Mouse (Mus musculus) G1E (cell line): Measurements from ENCODE around the gene Traf3ip1. TPM values are rescaled to one million over a fixed set of nuclear protein-coding genes. Genes with fewer than 3 reads are reported as not detected.

Source experiments
- ATAC-seq: 2 replicates; pipeline ENCODE4 v1.8.0; 2016; ENCODE audit warnings: mild to moderate bottlenecking; ENCODE audit not compliant: insufficient number of reproducible peaks, poor library complexity, low FRiP score, severe bottlenecking; ENCODE audit errors: extremely low read depth
- DNase-seq: peaks from one replicate; pipeline ENCODE4 v3.0.0; 2012; ENCODE audit warnings: low spot score
- H3K27me3 ChIP-seq: 2 replicates; pipeline ENCODE4 v1.6.1; 2012; ENCODE audit warnings: mild to moderate bottlenecking, low read length, inconsistent platforms; ENCODE audit not compliant: insufficient read depth
- H3K36me3 ChIP-seq: replicated peaks from 2 replicates; pipeline ENCODE3; 2012; ENCODE audit warnings: mild to moderate bottlenecking, inconsistent platforms
- H3K4me1 ChIP-seq: 2 replicates; pipeline ENCODE4 v1.6.1; 2012; ENCODE audit warnings: low read depth, low read length, inconsistent platforms, mixed read lengths; ENCODE audit not compliant: insufficient read depth
- H3K4me3 ChIP-seq: 2 replicates; pipeline ENCODE4 v1.5.1; 2012; ENCODE audit warnings: low read depth, mild to moderate bottlenecking, inconsistent platforms, low read length, moderate library complexity, mixed read lengths
- H3K9me3 ChIP-seq: replicated peaks from 2 replicates; pipeline ENCODE4 v1.6.1; 2012; ENCODE audit warnings: inconsistent platforms
- CTCF ChIP-seq: IDR thresholded peaks from 2 replicates; pipeline ENCODE4 v1.5.1; 2012; ENCODE audit warnings: low read depth, low read length, inconsistent platforms, mixed read lengths
- GATA1 ChIP-seq: IDR thresholded peaks from 2 replicates; pipeline ENCODE4 v1.6.1; 2012; ENCODE audit warnings: borderline replicate concordance, low read length, inconsistent platforms, mixed read lengths
- GATA2 ChIP-seq: IDR thresholded peaks from 2 replicates; pipeline ENCODE4 v1.6.1; 2012; ENCODE audit warnings: low read depth, low read length, inconsistent platforms, borderline replicate concordance
- POLR2AphosphoS5 ChIP-seq: IDR thresholded peaks from 2 replicates; pipeline ENCODE4 v1.6.1; 2012; ENCODE audit warnings: low read depth, low read length, inconsistent platforms; ENCODE audit not compliant: insufficient replicate concordance
- TAL1 ChIP-seq: conservative IDR thresholded peaks from 2 replicates; pipeline ENCODE4 v1.6.1; 2012; ENCODE audit warnings: low read depth, low read length, inconsistent platforms, mixed read lengths
- polyA plus RNA-seq: library from polyadenylated mRNA; stranded (reverse); fragments of >175 nt; gene quantifications from 2 replicates; pipeline ENCODE4 v1.2.3, GENCODE M21; 2012
- total RNA-seq, 2 experiments: library from RNA; stranded (forward) in 1 of 2; stranded (reverse) in 1 of 2; fragments of 200-1000 nt in 1 of 2; fragments of >200 nt in 1 of 2; fragmentation: Nextera tagmentation in 1 of 2; gene quantifications; 2 replicates each; pipeline ENCODE4 v1.2.3; 2014 to 2017

Gene Traf3ip1
- total and polyA plus RNA-seq, 3 experiments: 9.7 to 17.8 (median 12.7) TPM

DNA sequence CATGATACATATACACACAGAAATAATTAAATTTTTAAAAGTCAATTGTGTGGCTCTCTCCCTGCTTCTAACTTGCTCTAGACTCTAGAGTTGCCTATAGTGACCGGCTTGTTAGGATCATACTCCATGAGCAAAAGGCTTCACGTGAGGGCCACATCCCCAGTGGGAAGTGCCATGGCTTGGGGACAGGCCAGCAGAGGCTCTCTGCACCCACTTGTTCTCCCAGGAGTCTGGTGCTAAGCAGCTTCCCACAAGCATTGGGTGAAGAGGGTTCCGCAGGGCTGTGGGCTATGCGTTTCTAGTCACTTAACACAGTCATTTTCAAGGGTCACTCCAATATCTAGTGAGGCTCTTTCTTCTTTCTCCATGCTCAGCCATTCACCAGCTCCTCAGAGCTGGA is 37.3 kb upstream of the Traf3ip1 start:
- no peak overlapping the region for H3K4me3 ChIP-seq
- TF ChIP-seq TAL1: no peak
- no peak for TF ChIP-seq CTCF
- no peak for TF ChIP-seq GATA1
- TF ChIP-seq GATA2: no peak
- no peak for TF ChIP-seq POLR2AphosphoS5
- no peak for DNase-seq
- peaks cover 73% of the 10 kb centered on the region for H3K4me1 ChIP-seq
- no peak for ATAC-seq
- peaks cover 24% of the 10 kb centered on the region for H3K36me3 ChIP-seq
- no peaks in the 10 kb centered on the region for H3K9me3 ChIP-seq
- 0 out of 2 replicates have a peak, but pooled peaks cover 5% of the 10 kb centered on the region for H3K27me3 ChIP-seq

DNA sequence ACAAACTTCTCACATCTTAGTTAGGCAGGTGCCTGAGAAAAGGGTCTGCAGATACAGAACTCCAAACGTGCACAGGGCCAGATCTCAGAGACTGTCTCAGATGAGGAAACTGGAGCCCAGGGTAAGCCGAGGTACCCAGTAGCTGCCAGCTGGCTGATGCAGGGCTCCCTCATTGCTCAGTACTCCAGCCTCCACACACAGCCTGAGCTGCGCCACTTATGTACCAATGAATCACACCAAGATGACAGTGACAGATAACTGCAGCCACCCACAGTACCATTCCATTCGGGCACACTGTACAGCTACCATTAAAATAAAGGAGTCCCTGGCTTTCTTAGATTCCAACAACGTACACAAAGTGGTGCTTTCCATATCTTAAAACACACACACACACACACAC is 36.7 kb upstream of the Traf3ip1 start:
- TF ChIP-seq GATA1: no peak
- no peak overlapping the region for H3K4me3 ChIP-seq
- ATAC-seq (no peak), DNase-seq (no peak)
- H3K4me1 ChIP-seq: peaks cover 69% of the 10 kb centered on the region
- H3K36me3 ChIP-seq: peaks cover 18% of the 10 kb centered on the region
- H3K9me3 ChIP-seq: no peaks in the 10 kb centered on the region
- H3K27me3 ChIP-seq: 0 out of 2 replicates have a peak, but pooled peaks cover 6% of the 10 kb centered on the region

DNA sequence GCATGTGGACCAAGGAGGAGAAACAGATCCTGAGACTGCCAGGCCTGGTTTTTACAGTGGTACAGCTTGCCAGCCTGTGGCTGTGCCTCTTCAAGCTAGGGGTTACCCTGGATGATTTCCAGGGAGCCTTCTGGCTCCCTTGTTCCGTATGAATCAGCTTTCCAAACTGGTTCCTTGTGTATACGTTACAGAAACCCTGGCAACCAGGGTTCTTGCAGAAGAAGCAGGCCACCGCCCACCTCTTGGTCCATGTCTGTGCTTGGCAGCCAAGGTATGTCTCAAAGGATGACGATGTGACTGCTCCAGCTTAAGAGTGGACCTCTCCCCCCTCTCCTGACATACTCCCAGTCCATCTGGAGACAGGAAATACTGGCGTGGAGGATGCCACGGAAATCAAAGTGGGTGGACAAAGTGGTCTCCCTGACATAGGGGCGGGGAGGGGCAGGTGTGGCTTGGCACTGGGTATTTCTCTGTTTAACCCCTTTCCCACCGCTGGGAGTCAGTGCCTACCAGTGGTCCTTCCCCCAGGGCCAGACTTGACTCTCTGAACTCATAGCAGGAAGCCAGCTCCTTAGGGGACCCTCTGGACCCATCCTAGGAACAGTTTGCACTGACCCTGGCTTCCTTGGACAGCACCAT is 36.1 kb upstream of the Traf3ip1 start:
- peak; percentile 35 for DNase-seq
- H3K4me1 ChIP-seq: peaks cover 66% of the 10 kb centered on the region
- TF ChIP-seq GATA2 (no peak), GATA1 (no peak), POLR2AphosphoS5 (no peak), TAL1 (no peak), CTCF (no peak)

DNA sequence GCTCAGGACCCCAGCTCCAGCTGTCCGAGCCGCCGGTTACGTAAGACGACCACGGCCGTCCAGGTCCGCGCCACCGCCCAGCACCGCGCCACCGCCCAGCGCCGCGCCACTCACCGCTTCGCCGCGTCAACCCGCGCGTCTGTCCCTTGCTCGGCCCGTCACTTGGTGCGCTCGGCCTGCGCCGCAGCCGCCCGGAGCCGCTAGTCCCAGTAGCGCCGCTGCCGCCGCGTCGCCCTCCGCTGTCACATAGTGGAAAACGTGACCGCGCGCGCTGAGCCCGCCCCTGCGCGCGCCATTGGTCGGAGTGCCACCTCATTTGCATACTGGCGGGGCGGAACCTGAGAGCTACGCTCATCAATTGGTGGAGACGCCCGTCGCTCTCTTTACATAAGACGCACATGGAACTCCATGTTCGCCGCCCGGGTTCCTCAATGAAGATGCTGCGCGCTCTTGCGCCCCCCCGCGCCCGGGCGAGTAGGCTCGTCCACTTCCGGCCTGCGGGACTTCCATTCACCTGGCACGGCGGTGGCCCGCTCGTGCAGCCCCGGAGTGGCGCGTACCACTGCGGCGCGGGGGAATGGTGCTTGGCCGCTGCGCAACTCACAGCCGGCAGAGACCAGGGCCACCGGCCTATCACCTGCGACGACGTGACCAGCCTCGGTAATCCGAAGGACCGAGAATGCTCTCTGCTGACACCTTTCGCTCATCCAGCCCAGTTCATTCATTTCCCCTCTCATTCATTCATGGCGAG is 35.2 kb upstream of the Traf3ip1 start, which contains the start of gene Per2:
Per2 (minus strand) TSS at position 266 of the 751 bp plus-strand sequence.
- peak within 1 kb of the TSS; percentile 78 for H3K4me3 ChIP-seq
- ATAC-seq: peak; percentile 95
- DNase-seq: peak; percentile 99
- peaks cover 59% of the 10 kb centered on the region for H3K4me1 ChIP-seq
- no peaks in the 10 kb centered on the region for H3K9me3 ChIP-seq
- no peak for TF ChIP-seq GATA2
- no peak for TF ChIP-seq GATA1
- TF ChIP-seq POLR2AphosphoS5: no peak
- TF ChIP-seq TAL1: no peak
- peaks cover 18% of the 10 kb centered on the region for H3K27me3 ChIP-seq
- H3K36me3 ChIP-seq: peaks cover 17% of the 10 kb centered on the region

More for the DNA sequence above, 36.1 kb upstream of the Traf3ip1 start:
- Histone ChIP-seq H3K36me3 (peaks cover 17% of the 10 kb centered on the region), H3K9me3 (no peaks in the 10 kb centered on the region), H3K27me3 (peaks cover 10% of the 10 kb centered on the region), H3K4me3 (peak overlapping the region; percentile 78)
- no peak for ATAC-seq

DNA sequence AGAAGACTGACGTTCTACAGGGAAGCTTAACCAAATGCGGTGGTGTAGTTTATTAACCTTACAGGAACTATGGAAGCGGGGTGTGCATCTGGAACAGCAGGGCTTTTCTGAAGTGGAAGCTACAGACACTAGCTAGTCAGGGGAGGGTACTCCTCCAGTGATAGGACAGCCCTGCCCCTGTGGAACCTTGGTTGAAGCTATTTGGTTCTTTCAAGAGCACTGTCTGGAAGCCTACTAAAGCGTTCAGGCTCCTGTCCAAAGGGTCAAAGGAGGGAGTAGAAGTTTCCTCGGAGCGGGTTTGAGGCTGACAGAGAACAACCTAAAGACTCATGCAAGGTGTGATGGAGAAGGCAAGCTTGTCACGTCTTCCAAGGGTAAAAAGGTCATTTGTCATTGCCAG is 34.4 kb upstream of the Traf3ip1 start:
- no peak for TF ChIP-seq POLR2AphosphoS5
- TF ChIP-seq TAL1: no peak
- TF ChIP-seq CTCF: no peak
- no peak for TF ChIP-seq GATA1
- TF ChIP-seq GATA2: no peak
- Histone ChIP-seq H3K4me3 (peak overlapping the region; percentile 78), H3K9me3 (no peaks in the 10 kb centered on the region), H3K36me3 (peaks cover 14% of the 10 kb centered on the region), H3K4me1 (peaks cover 51% of the 10 kb centered on the region), H3K27me3 (peaks cover 24% of the 10 kb centered on the region)
- no peak for ATAC-seq
- DNase-seq: no peak

DNA sequence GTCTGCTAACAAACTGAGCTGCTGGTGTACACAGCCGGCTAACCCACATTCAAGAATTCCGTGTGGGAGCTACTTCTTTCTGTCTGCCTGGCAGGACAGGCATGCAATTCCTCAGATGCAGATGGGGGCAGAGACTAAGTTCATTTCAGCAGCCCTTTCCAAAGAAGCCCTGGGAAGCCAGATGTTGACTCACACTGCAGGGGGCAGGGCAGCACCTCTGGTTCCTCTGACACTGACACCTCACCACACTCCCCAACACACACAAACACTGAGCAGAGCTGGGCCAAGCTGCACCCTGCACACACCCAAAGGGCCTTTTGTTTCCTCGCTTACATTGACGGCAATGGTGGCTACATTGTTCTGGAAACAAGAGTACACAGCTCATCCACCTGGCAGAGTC is 33.9 kb upstream of the Traf3ip1 start:
- Histone ChIP-seq H3K36me3 (peaks cover 12% of the 10 kb centered on the region), H3K27me3 (peaks cover 28% of the 10 kb centered on the region), H3K4me1 (peaks cover 46% of the 10 kb centered on the region), H3K9me3 (no peaks in the 10 kb centered on the region), H3K4me3 (no peak overlapping the region)
- TF ChIP-seq GATA1 (no peak), TAL1 (no peak), CTCF (no peak), POLR2AphosphoS5 (no peak), GATA2 (no peak)
- DNase-seq (no peak), ATAC-seq (no peak)
